Mouse (Mus musculus) liver, adult (tissue): ENCODE results near the gene Palb2.

Experiments
- GATA4 ChIP-seq: IDR thresholded peaks from 2 replicates; pipeline ENCODE4 v1.6.1; 2014; ENCODE audit warnings: mild to moderate bottlenecking, low read length; ENCODE audit not compliant: insufficient replicate concordance

Gene Palb2

DNA sequence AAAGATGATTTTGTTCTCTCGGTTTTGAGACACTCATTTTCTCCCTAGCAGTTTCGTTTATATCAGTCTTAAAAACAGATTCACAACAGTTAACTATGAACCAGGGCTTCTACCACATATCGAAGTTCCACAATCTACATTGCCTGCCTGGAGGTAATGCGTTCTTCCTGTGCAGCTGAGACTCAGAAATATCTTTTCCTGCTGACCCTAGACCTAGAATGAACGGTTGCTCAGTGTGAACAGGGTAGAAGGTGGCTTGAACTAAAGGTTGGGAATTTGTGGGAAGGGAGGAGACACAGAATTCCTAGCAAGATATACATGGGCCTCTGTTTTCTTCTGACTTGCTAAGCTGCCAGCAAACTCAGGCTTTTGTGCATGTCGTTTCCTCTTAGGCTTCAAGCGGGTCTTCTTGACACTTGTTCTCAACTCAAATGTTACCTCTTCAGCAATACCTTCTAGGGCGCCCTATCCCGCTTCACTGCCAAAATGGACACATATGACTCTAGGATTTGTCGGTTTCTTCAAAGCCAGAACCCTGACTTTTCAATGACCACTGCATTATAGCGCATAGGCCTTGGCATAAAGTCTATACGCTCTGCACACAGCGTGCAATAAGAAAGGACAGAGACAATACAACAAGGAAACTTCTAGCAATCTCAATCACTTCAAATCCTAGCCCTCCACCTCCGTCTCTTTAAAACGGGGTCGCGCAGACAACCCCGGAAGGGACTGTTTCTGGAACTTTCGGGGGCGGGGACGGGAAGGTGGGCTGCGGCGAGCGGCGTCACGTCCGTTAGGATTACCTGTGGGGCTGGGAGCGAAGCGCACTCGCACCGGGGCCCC, 66.5 kb downstream of the Palb2 start:
- no peak for TF ChIP-seq GATA4

DNA sequence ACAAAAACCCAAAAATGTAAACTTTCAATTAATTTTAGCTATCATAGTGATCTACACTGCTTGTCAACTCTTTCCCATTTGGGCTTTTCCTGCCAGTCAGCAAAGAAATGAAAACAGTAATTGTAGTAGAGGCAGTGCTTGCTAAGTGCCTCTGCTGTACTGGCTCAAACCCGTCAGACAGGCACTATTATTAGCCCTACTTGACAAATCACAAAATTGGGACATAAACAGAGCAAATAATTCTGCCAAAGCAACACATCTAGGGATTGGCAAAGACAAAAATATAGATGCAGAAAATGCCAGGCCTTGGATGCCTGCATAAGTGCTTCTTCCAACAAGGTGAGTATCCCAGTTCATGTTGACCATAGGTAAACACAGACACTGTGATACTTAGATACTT, 67.1 kb downstream of the Palb2 start:
- no peak for TF ChIP-seq GATA4
